Mouse (Mus musculus): ENCODE measurements around the gene Tmeff2. TPM values are rescaled to one million over a fixed set of nuclear protein-coding genes. Genes with fewer than 3 reads are reported as not detected.

Tmeff2 gene
- polyA plus RNA-seq, 1 experiment from 2014 or later, result 24.6 TPM

- 57% methylated on average over 5 of the region's 5 CpGs for WGBS
- Histone ChIP-seq H3K9ac (ENCODE audit: low read length) (no peak overlapping the region), H3K9me3 (replicated peaks; ENCODE audit: control insufficient read depth, low read length) (no peaks in the 10 kb centered on the region), H3K36me3 (ENCODE audit: control insufficient read depth, insufficient read depth, low read length) (no peaks in the 10 kb centered on the region), H3K27me3 (replicated peaks; ENCODE audit: control insufficient read depth, insufficient read depth, low read length) (no peaks in the 10 kb centered on the region), H3K4me1 (ENCODE audit: control insufficient read depth, insufficient read depth, low read length) (no peaks in the 10 kb centered on the region), H3K27ac (ENCODE audit: low read depth, low read length) (no peak overlapping the region), H3K4me3 (ENCODE audit: low read depth, low read length) (no peak overlapping the region), H3K4me2 (ENCODE audit: low read length) (no peak overlapping the region)
- ATAC-seq (no peak), DNase-seq (ENCODE audit: low spot score) (no peak)
Measured at GRCm38 (mm10) chr1:51114721-51115120, 214.3 kb downstream of the Tmeff2 start.

DNA sequence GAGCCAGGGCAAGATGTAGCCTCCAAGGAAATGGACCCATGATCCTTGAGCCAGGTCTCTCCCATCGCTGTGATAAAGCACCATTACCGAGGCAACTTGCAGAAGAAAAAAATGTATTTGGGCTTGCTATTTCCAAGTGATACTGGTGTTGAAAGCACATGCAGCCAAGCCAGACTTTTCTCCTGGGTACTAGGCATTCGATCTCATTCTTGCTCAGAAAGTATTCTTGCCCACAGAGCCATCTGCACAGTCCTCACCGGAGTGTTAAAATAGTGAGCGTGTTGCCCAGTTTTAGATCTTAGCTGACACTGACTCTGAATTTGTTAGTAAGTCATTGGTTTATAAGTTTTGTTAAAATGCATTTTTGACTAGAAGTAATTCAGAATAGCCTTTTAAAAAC lies 215.3 kb downstream of the Tmeff2 start:
- Histone ChIP-seq H3K4me2 (ENCODE audit: low read length) (no peak overlapping the region), H3K36me3 (ENCODE audit: control insufficient read depth, insufficient read depth, low read length) (no peaks in the 10 kb centered on the region), H3K27ac (ENCODE audit: low read depth, low read length) (no peak overlapping the region), H3K4me3 (ENCODE audit: low read depth, low read length) (no peak overlapping the region), H3K9ac (ENCODE audit: low read length) (no peak overlapping the region), H3K27me3 (replicated peaks; ENCODE audit: control insufficient read depth, insufficient read depth, low read length) (no peaks in the 10 kb centered on the region), H3K4me1 (ENCODE audit: control insufficient read depth, insufficient read depth, low read length) (no peaks in the 10 kb centered on the region), H3K9me3 (replicated peaks; ENCODE audit: control insufficient read depth, low read length) (no peaks in the 10 kb centered on the region)
- DNase-seq (ENCODE audit: low spot score), result no peak
- 92% methylated on average over 5 of the region's 5 CpGs for WGBS
- no peak for ATAC-seq

DNA sequence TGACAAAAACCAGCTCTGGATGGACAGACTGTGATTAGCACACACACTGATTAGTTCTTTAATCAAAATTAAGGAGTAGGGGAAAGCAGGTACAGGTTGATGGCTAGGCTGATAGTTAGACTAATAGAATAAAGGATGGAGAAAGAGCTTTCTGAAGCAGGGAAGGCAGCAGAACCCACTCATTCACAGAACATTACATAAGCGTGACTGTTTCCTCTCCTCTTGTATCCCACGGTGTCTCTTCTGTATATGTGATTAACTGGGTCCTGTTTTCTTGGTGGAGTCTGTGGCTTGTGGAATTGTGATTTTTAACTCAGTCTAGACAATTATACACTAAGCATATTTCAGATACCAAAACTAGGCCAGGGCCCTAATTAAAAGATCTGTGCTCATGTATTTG lies 217.4 kb downstream of the Tmeff2 start:
- Histone ChIP-seq H3K27ac (ENCODE audit: low read depth, low read length) (no peak overlapping the region), H3K9me3 (replicated peaks; ENCODE audit: control insufficient read depth, low read length) (no peaks in the 10 kb centered on the region), H3K9ac (ENCODE audit: low read length) (no peak overlapping the region), H3K4me3 (ENCODE audit: low read depth, low read length) (no peak overlapping the region), H3K4me1 (ENCODE audit: control insufficient read depth, insufficient read depth, low read length) (no peaks in the 10 kb centered on the region), H3K4me2 (ENCODE audit: low read length) (no peak overlapping the region), H3K27me3 (replicated peaks; ENCODE audit: control insufficient read depth, insufficient read depth, low read length) (no peaks in the 10 kb centered on the region), H3K36me3 (ENCODE audit: control insufficient read depth, insufficient read depth, low read length) (no peaks in the 10 kb centered on the region)
- WGBS, result 96% methylated on average over 2 of the region's 2 CpGs
- ATAC-seq (no peak), DNase-seq (ENCODE audit: low spot score) (no peak)

- DNase-seq (ENCODE audit: low spot score), result peak; percentile 52
- Histone ChIP-seq H3K4me2 (ENCODE audit: low read length) (no peak overlapping the region), H3K36me3 (ENCODE audit: control insufficient read depth, insufficient read depth, low read length) (no peaks in the 10 kb centered on the region), H3K9ac (ENCODE audit: low read length) (no peak overlapping the region), H3K4me1 (ENCODE audit: control insufficient read depth, insufficient read depth, low read length) (peaks cover 9% of the 10 kb centered on the region), H3K9me3 (replicated peaks; ENCODE audit: control insufficient read depth, low read length) (no peaks in the 10 kb centered on the region), H3K27me3 (replicated peaks; ENCODE audit: control insufficient read depth, insufficient read depth, low read length) (no peaks in the 10 kb centered on the region), H3K4me3 (ENCODE audit: low read depth, low read length) (no peak overlapping the region), H3K27ac (ENCODE audit: low read depth, low read length) (peak overlapping the region; percentile 27; the same call in 1 of the 2 replicates)
- ATAC-seq, result peak; percentile 70
- WGBS, result 20% methylated on average over 10 of the region's 10 CpGs
Measured at GRCm38 (mm10) chr1:51125671-51126424, 225.4 kb downstream of the Tmeff2 start.

DNA sequence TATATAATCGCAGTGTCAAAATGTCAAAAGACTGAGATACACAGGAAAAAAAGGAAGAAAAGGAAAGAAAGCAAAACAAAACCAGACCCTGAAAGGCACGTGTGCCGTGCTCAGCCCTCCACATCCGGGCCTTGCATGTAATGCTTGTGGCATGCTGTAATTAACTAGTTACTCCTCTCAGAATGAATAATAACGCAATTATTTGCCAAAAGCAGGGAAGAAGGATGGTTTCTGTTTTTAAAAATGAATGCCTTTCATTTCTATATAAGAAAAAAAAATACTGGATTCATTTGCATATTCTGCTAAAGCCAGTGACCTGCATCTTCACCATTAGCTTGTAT lies 225.9 kb downstream of the Tmeff2 start:
- Histone ChIP-seq H3K27me3 (replicated peaks; ENCODE audit: control insufficient read depth, insufficient read depth, low read length) (no peaks in the 10 kb centered on the region), H3K4me2 (ENCODE audit: low read length) (no peak overlapping the region), H3K27ac (ENCODE audit: low read depth, low read length) (no peak overlapping the region), H3K9ac (ENCODE audit: low read length) (no peak overlapping the region), H3K9me3 (replicated peaks; ENCODE audit: control insufficient read depth, low read length) (no peaks in the 10 kb centered on the region), H3K4me1 (ENCODE audit: control insufficient read depth, insufficient read depth, low read length) (peaks cover 9% of the 10 kb centered on the region), H3K4me3 (ENCODE audit: low read depth, low read length) (no peak overlapping the region), H3K36me3 (ENCODE audit: control insufficient read depth, insufficient read depth, low read length) (no peaks in the 10 kb centered on the region)
- peak; percentile 60 for ATAC-seq
- peak; percentile 59 for DNase-seq (ENCODE audit: low spot score)
- 43% methylated on average over 5 of the region's 5 CpGs for WGBS

GRCm38 (mm10) chr1:51136792-51137191 lies 236.3 kb downstream of the Tmeff2 start:
- no peak overlapping the region for H3K4me2 ChIP-seq (ENCODE audit: low read length)
- no peak for ATAC-seq
- H3K4me1 ChIP-seq (ENCODE audit: control insufficient read depth, insufficient read depth, low read length), result no peaks in the 10 kb centered on the region
- H3K9me3 ChIP-seq (replicated peaks; ENCODE audit: control insufficient read depth, low read length), result no peaks in the 10 kb centered on the region
- no peak overlapping the region for H3K4me3 ChIP-seq (ENCODE audit: low read depth, low read length)
- H3K27ac ChIP-seq (ENCODE audit: low read depth, low read length), result no peak overlapping the region
- no peak overlapping the region for H3K9ac ChIP-seq (ENCODE audit: low read length)
- no peaks in the 10 kb centered on the region for H3K36me3 ChIP-seq (ENCODE audit: control insufficient read depth, insufficient read depth, low read length)
- WGBS, result 92% methylated on average over 2 of the region's 2 CpGs
- H3K27me3 ChIP-seq (replicated peaks; ENCODE audit: control insufficient read depth, insufficient read depth, low read length), result no peaks in the 10 kb centered on the region
- DNase-seq (ENCODE audit: low spot score), result no peak

GRCm38 (mm10) chr1:51139605-51140004 lies 239.2 kb downstream of the Tmeff2 start:
- no peaks in the 10 kb centered on the region for H3K27me3 ChIP-seq (replicated peaks; ENCODE audit: control insufficient read depth, insufficient read depth, low read length)
- H3K27ac ChIP-seq (ENCODE audit: low read depth, low read length), result no peak overlapping the region
- WGBS, result 86% methylated on average over 10 of the region's 10 CpGs
- ATAC-seq (no peak; the same call in 1 of the 2 replicates), DNase-seq (ENCODE audit: low spot score) (no peak)
- H3K4me3 ChIP-seq (ENCODE audit: low read depth, low read length), result no peak overlapping the region
- H3K9me3 ChIP-seq (replicated peaks; ENCODE audit: control insufficient read depth, low read length), result no peaks in the 10 kb centered on the region
- H3K4me2 ChIP-seq (ENCODE audit: low read length), result no peak overlapping the region
- H3K9ac ChIP-seq (ENCODE audit: low read length), result no peak overlapping the region
- H3K4me1 ChIP-seq (ENCODE audit: control insufficient read depth, insufficient read depth, low read length), result no peaks in the 10 kb centered on the region
- no peaks in the 10 kb centered on the region for H3K36me3 ChIP-seq (ENCODE audit: control insufficient read depth, insufficient read depth, low read length)

- DNase-seq (ENCODE audit: low spot score), result no peak
- no peak overlapping the region for H3K4me3 ChIP-seq (ENCODE audit: low read depth, low read length)
- no peak overlapping the region for H3K4me2 ChIP-seq (ENCODE audit: low read length)
- WGBS, result 94% methylated on average over 1 of the region's 1 CpGs
- no peaks in the 10 kb centered on the region for H3K36me3 ChIP-seq (ENCODE audit: control insufficient read depth, insufficient read depth, low read length)
- no peak for ATAC-seq
- H3K9me3 ChIP-seq (replicated peaks; ENCODE audit: control insufficient read depth, low read length), result no peaks in the 10 kb centered on the region
- no peak overlapping the region for H3K9ac ChIP-seq (ENCODE audit: low read length)
- H3K4me1 ChIP-seq (ENCODE audit: control insufficient read depth, insufficient read depth, low read length), result no peaks in the 10 kb centered on the region
- H3K27me3 ChIP-seq (replicated peaks; ENCODE audit: control insufficient read depth, insufficient read depth, low read length), result no peaks in the 10 kb centered on the region
- no peak overlapping the region for H3K27ac ChIP-seq (ENCODE audit: low read depth, low read length)
Measured at GRCm38 (mm10) chr1:51141381-51141780, 240.9 kb downstream of the Tmeff2 start.

GRCm38 (mm10) chr1:51142729-51143128 lies 242.3 kb downstream of the Tmeff2 start:
- no peak overlapping the region for H3K4me3 ChIP-seq (ENCODE audit: low read depth, low read length)
- no peaks in the 10 kb centered on the region for H3K9me3 ChIP-seq (replicated peaks; ENCODE audit: control insufficient read depth, low read length)
- WGBS, result 85% methylated on average over 3 of the region's 3 CpGs
- no peak overlapping the region for H3K9ac ChIP-seq (ENCODE audit: low read length)
- DNase-seq (ENCODE audit: low spot score) (no peak), ATAC-seq (no peak)
- no peak overlapping the region for H3K27ac ChIP-seq (ENCODE audit: low read depth, low read length)
- no peaks in the 10 kb centered on the region for H3K27me3 ChIP-seq (replicated peaks; ENCODE audit: control insufficient read depth, insufficient read depth, low read length)
- H3K4me2 ChIP-seq (ENCODE audit: low read length), result no peak overlapping the region
- no peaks in the 10 kb centered on the region for H3K36me3 ChIP-seq (ENCODE audit: control insufficient read depth, insufficient read depth, low read length)
- no peaks in the 10 kb centered on the region for H3K4me1 ChIP-seq (ENCODE audit: control insufficient read depth, insufficient read depth, low read length)

All from forebrain, embryonic 14.5 days (tissue).